Mouse (Mus musculus) E14TG2a.4 (cell line): ENCODE measurements around the gene Cfap65.

ENCODE experiments used
- CTCF ChIP-seq: conservative IDR thresholded peaks from 2 replicates; pipeline ENCODE4 v1.5.1; 2014; ENCODE audit warnings: low read length
- NANOG ChIP-seq: IDR thresholded peaks from 2 replicates; pipeline ENCODE4 v1.6.1; 2014; ENCODE audit warnings: borderline replicate concordance, low read length, mixed read lengths

GRCm38 (mm10) chr1:74883441-74883840 is 52.0 kb downstream of the Cfap65 start:
- no peak for TF ChIP-seq CTCF
- no peak for TF ChIP-seq NANOG
